Comparison of ENCODE assay signal across 9 mouse cellular contexts in genomic region chr14:34896253-34896982, GRCm38 (mm10).
DNase-seq lines count a peak whose midpoint lies in the region; ATAC-seq lines count a peak whose summit lies in the region.
"Had no signal": no experiment of that assay in that cellular context is flagged by ENCODE, and none has a peak within 500 bp of the region (broad histone marks: within the 10 kb centered on the region; RNA-seq: fewer than 3 reads in every experiment).

No protein-coding gene starts in this region.

- H3K27ac ChIP-seq in hindbrain, embryonic 12.5 days = peak overlapping the region; percentile 60
- no peak overlapping the region for H3K27ac ChIP-seq in limb, embryonic 11.5 days (replicated peaks; ENCODE audit: low read depth, low read length)

- peak overlapping the region; percentile 52 for H3K4me2 ChIP-seq in hindbrain, embryonic 12.5 days (replicated peaks)
- H3K4me2 ChIP-seq in limb, embryonic 11.5 days (ENCODE audit: low read depth, severe bottlenecking) = peak overlapping the region; percentile 64

- peak; percentile 9 for DNase-seq in cerebellum, adult 9-11 months
- peak; percentile 68 for DNase-seq in embryo, embryonic 10.5 days (ENCODE audit: low spot score)
- DNase-seq in limb, embryonic 11.5 days (ENCODE audit: low spot score) = peak; percentile 55
- DNase-seq in retina, postnatal 7 days (ENCODE audit: low read depth, low spot score) = peak; percentile 17
- DNase-seq in urinary bladder, postnatal 10 days (ENCODE audit: low spot score) = no peak
- DNase-seq in cerebellum, adult 11-12 months = no peak

- H3K9ac ChIP-seq in hindbrain, embryonic 12.5 days = peak overlapping the region; percentile 15
- H3K9ac ChIP-seq in limb, embryonic 11.5 days (ENCODE audit: low read length) = no peak overlapping the region

- peaks cover 33% of the 10 kb centered on the region for H3K4me1 ChIP-seq in hindbrain, embryonic 12.5 days
- H3K4me1 ChIP-seq in limb, embryonic 11.5 days (ENCODE audit: control insufficient read depth, insufficient read depth, low read length) = no peaks in the 10 kb centered on the region

- H3K27me3 ChIP-seq in hindbrain, embryonic 12.5 days = peaks cover 14% of the 10 kb centered on the region
- peaks cover 4% of the 10 kb centered on the region; the same call in 1 of the 2 replicates for H3K27me3 ChIP-seq in limb, embryonic 11.5 days (ENCODE audit: control insufficient read depth, insufficient read depth, low read length)

- no peaks in the 10 kb centered on the region for H3K36me3 ChIP-seq in hindbrain, embryonic 12.5 days
- no peaks in the 10 kb centered on the region for H3K36me3 ChIP-seq in limb, embryonic 11.5 days (ENCODE audit: control insufficient read depth, insufficient read depth, low read length)

- peak overlapping the region; percentile 31 for H3K4me3 ChIP-seq in hindbrain, embryonic 12.5 days
- peak overlapping the region; percentile 23 for H3K4me3 ChIP-seq in limb, embryonic 11.5 days (ENCODE audit: low read depth, low read length)
- H3K4me3 ChIP-seq: myocyte had no signal

- 4% methylated on average over 33 of the region's 33 CpGs for WGBS in hindbrain, embryonic 12.5 days
- WGBS in limb, embryonic 11.5 days = 7% methylated on average over 33 of the region's 33 CpGs

- ATAC-seq in cerebellum, adult (ENCODE audit: insufficient number of reproducible peaks, low FRiP score, low TSS enrichment) = no peak
- peak; percentile 89 for ATAC-seq in hindbrain, embryonic 12.5 days (ENCODE audit: low FRiP score)
- ATAC-seq in limb, embryonic 11.5 days (ENCODE audit: insufficient number of reproducible peaks, low FRiP score, low TSS enrichment, low read depth) = 0 out of 2 replicates have a peak, but pooled peaks have one; percentile 55

- H3K9me3 ChIP-seq in hindbrain, embryonic 12.5 days (replicated peaks) = no peaks in the 10 kb centered on the region
- no peaks in the 10 kb centered on the region for H3K9me3 ChIP-seq in limb, embryonic 11.5 days (ENCODE audit: control insufficient read depth, low read length)

Comparison
In these comparisons a context has a peak if more than half of its experiments do, and no peak if none do; other contexts are left out.
1. DNase-seq: peak in cerebellum, adult 9-11 months (single experiment), embryo, embryonic 10.5 days (single experiment), limb, embryonic 11.5 days (single experiment) and retina, postnatal 7 days (single experiment); none in urinary bladder, postnatal 10 days (single experiment) and cerebellum, adult 11-12 months (single experiment).